8 mouse cellular contexts compared by ENCODE assay signal in genomic region chr19:46036477-46037242, GRCm38 (mm10). TPM values are rescaled to one million over a fixed set of nuclear protein-coding genes. Genes with fewer than 3 reads are reported as not detected.
DNase-seq lines count a peak whose midpoint lies in the region; ATAC-seq and TF ChIP-seq lines count a peak whose summit lies in the region.

No protein-coding gene starts in this region.

- no peaks in the 10 kb centered on the region for H3K9me3 ChIP-seq in forebrain, embryonic 12.5 days
- H3K9me3 ChIP-seq in limb, embryonic 11.5 days (ENCODE audit: control insufficient read depth, low read length), result no peaks in the 10 kb centered on the region
- no peaks in the 10 kb centered on the region for H3K9me3 ChIP-seq in neural tube, embryonic 13.5 days

- peak overlapping the region; percentile 99 for H3K9ac ChIP-seq in forebrain, embryonic 12.5 days
- peak overlapping the region; percentile 97; the same call in 1 of the 2 replicates for H3K9ac ChIP-seq in limb, embryonic 11.5 days (ENCODE audit: low read length)
- H3K9ac ChIP-seq in neural tube, embryonic 13.5 days, result peak overlapping the region; percentile 94

- H3K27me3 ChIP-seq in cerebellum, adult 2 months (ENCODE audit: control insufficient read depth, insufficient read depth, low read length), result no peaks in the 10 kb centered on the region
- H3K27me3 ChIP-seq in forebrain, embryonic 12.5 days, result no peaks in the 10 kb centered on the region
- H3K27me3 ChIP-seq in limb, embryonic 11.5 days (ENCODE audit: control insufficient read depth, insufficient read depth, low read length), result no peaks in the 10 kb centered on the region
- H3K27me3 ChIP-seq in neural tube, embryonic 13.5 days, result no peaks in the 10 kb centered on the region

- peak overlapping the region; percentile 60 for H3K4me3 ChIP-seq in cerebellum, adult 2 months (replicated peaks; ENCODE audit: insufficient read depth, low read depth, low read length)
- H3K4me3 ChIP-seq in forebrain, embryonic 12.5 days (replicated peaks), result peak overlapping the region; percentile 95
- H3K4me3 ChIP-seq in limb, embryonic 11.5 days (ENCODE audit: low read depth, low read length), result peak overlapping the region; percentile 97
- peak overlapping the region; percentile 95 for H3K4me3 ChIP-seq in neural tube, embryonic 13.5 days

- peak overlapping the region; percentile 73; the same call in 1 of the 2 replicates for H3K27ac ChIP-seq in cerebellum, adult 2 months (ENCODE audit: insufficient read depth, low read length)
- peak overlapping the region; percentile 99 for H3K27ac ChIP-seq in forebrain, embryonic 12.5 days
- H3K27ac ChIP-seq in limb, embryonic 11.5 days (replicated peaks; ENCODE audit: low read depth, low read length), result no peak overlapping the region
- H3K27ac ChIP-seq in neural tube, embryonic 13.5 days (replicated peaks), result peak overlapping the region; percentile 99

- peaks cover 32% of the 10 kb centered on the region for H3K4me1 ChIP-seq in cerebellum, adult 2 months (ENCODE audit: control insufficient read depth, insufficient read depth, low read length)
- H3K4me1 ChIP-seq in forebrain, embryonic 12.5 days, result peaks cover 49% of the 10 kb centered on the region
- peaks cover 25% of the 10 kb centered on the region for H3K4me1 ChIP-seq in limb, embryonic 11.5 days (ENCODE audit: control insufficient read depth, insufficient read depth, low read length)
- peaks cover 51% of the 10 kb centered on the region for H3K4me1 ChIP-seq in neural tube, embryonic 13.5 days (replicated peaks)

- TF ChIP-seq POLR2A in cerebellum, adult 2 months (IDR thresholded peaks at IDR 0.05; ENCODE audit: borderline replicate concordance, insufficient read depth, low read length), result no peak

- peak overlapping the region; percentile 100 for H3K4me2 ChIP-seq in forebrain, embryonic 12.5 days
- peak overlapping the region; percentile 86 for H3K4me2 ChIP-seq in limb, embryonic 11.5 days (ENCODE audit: low read depth, severe bottlenecking)
- peak overlapping the region; percentile 100 for H3K4me2 ChIP-seq in neural tube, embryonic 13.5 days

- H3K36me3 ChIP-seq in forebrain, embryonic 12.5 days (replicated peaks), result peaks cover 48% of the 10 kb centered on the region
- H3K36me3 ChIP-seq in limb, embryonic 11.5 days (ENCODE audit: control insufficient read depth, insufficient read depth, low read length), result peaks cover 43% of the 10 kb centered on the region
- H3K36me3 ChIP-seq in neural tube, embryonic 13.5 days, result peaks cover 51% of the 10 kb centered on the region

- peak; percentile 36 to 40 for DNase-seq in cerebellum, adult 2 months
- no peak for DNase-seq in cerebellum, adult 11-12 months
- peak; percentile 49 for DNase-seq in 3T3-L1 (ENCODE audit: low read depth, low spot score)
- no peak for DNase-seq in limb, embryonic 11.5 days (ENCODE audit: low spot score)
- no peak for DNase-seq in ovary, adult 18-20 months (ENCODE audit: low spot score)

- ATAC-seq in forebrain, embryonic 12.5 days (ENCODE audit: low FRiP score), result no peak
- ATAC-seq in limb, embryonic 11.5 days (ENCODE audit: insufficient number of reproducible peaks, low FRiP score, low TSS enrichment, low read depth), result no peak
- ATAC-seq in neural tube, embryonic 13.5 days (ENCODE audit: low read depth), result no peak
- ATAC-seq in activated CD4-positive, CD25-positive, alpha-beta regulatory T cell, adult 4 months, result no peak

- peak; percentile 30; the same call in 1 of the 2 replicates for TF ChIP-seq CTCF in cerebellum, adult 2 months (IDR thresholded peaks at IDR 0.05; ENCODE audit: borderline replicate concordance, insufficient read depth, low read depth, low read length)

- WGBS in cerebellum, adult 2 months, result 48% methylated on average over 13 of the region's 13 CpGs
- 70% methylated on average over 13 of the region's 13 CpGs for WGBS in forebrain, embryonic 12.5 days
- 80% methylated on average over 13 of the region's 13 CpGs for WGBS in limb, embryonic 11.5 days
- WGBS in neural tube, embryonic 13.5 days, result 67% methylated on average over 13 of the region's 13 CpGs

RNA-seq across cellular contexts. Expression of gene Pprc1, which starts 8.0 kb away (rescaled TPM):
- polyA plus RNA-seq in cerebellum, adult 2 months (2012; rRNA removed), result 16.9 and 18.1 TPM in 2 replicates
- 37.1 and 41.7 TPM in 2 replicates for polyA plus RNA-seq in forebrain, embryonic 12.5 days (2016; fragmentation: Nextera tagmentation; extraction: Ambion mirVana)
- polyA plus RNA-seq in limb, embryonic 11.5 days (2014; fragmentation: Nextera tagmentation; extraction: Ambion mirVana), result 55.2 and 55.5 TPM in 2 replicates
- polyA plus RNA-seq in neural tube, embryonic 13.5 days (2015; fragmentation: Nextera tagmentation; extraction: Ambion mirVana), result 17.1 and 25.1 TPM in 2 replicates
- 10 to 100 TPM; 13.5 to 17.5 TPM for polyA plus RNA-seq in activated CD4-positive, CD25-positive, alpha-beta regulatory T cell, adult 4 months (2017; shearing (Covaris generic))

RNA-seq across cellular contexts. Expression of gene Ldb1, which starts 8.4 kb away (rescaled TPM):
- 159 and 169 TPM in 2 replicates for polyA plus RNA-seq in cerebellum, adult 2 months (2012; rRNA removed)
- polyA plus RNA-seq in forebrain, embryonic 12.5 days (2016; fragmentation: Nextera tagmentation; extraction: Ambion mirVana), result 138 and 139 TPM in 2 replicates
- polyA plus RNA-seq in limb, embryonic 11.5 days (2014; fragmentation: Nextera tagmentation; extraction: Ambion mirVana), result 93.1 and 97.6 TPM in 2 replicates
- polyA plus RNA-seq in neural tube, embryonic 13.5 days (2015; fragmentation: Nextera tagmentation; extraction: Ambion mirVana), result 128 and 132 TPM in 2 replicates
- polyA plus RNA-seq in activated CD4-positive, CD25-positive, alpha-beta regulatory T cell, adult 4 months (2017; shearing (Covaris generic)), result 10 to 100 TPM; 42.8 to 46.3 TPM

RNA-seq across cellular contexts. Expression of gene Hps6, which starts 33.4 kb away (rescaled TPM):
- polyA plus RNA-seq in cerebellum, adult 2 months (2012; rRNA removed), result 7.2 and 8.4 TPM in 2 replicates
- 2.7 TPM in 2 replicates for polyA plus RNA-seq in forebrain, embryonic 12.5 days (2016; fragmentation: Nextera tagmentation; extraction: Ambion mirVana)
- polyA plus RNA-seq in limb, embryonic 11.5 days (2014; fragmentation: Nextera tagmentation; extraction: Ambion mirVana), result 2.7 and 3.1 TPM in 2 replicates
- 4.0 and 4.7 TPM in 2 replicates for polyA plus RNA-seq in neural tube, embryonic 13.5 days (2015; fragmentation: Nextera tagmentation; extraction: Ambion mirVana)
- 1 to 10 TPM; 1.5 to 2.9 TPM for polyA plus RNA-seq in activated CD4-positive, CD25-positive, alpha-beta regulatory T cell, adult 4 months (2017; shearing (Covaris generic))

RNA-seq across cellular contexts. Expression of gene Armh3, which starts 38.4 kb away (rescaled TPM):
- polyA plus RNA-seq in cerebellum, adult 2 months (2012; rRNA removed), result 17.7 and 18.2 TPM in 2 replicates
- polyA plus RNA-seq in forebrain, embryonic 12.5 days (2016; fragmentation: Nextera tagmentation; extraction: Ambion mirVana), result 19.3 and 20.3 TPM in 2 replicates
- 15.0 and 16.3 TPM in 2 replicates for polyA plus RNA-seq in limb, embryonic 11.5 days (2014; fragmentation: Nextera tagmentation; extraction: Ambion mirVana)
- polyA plus RNA-seq in neural tube, embryonic 13.5 days (2015; fragmentation: Nextera tagmentation; extraction: Ambion mirVana), result 24.8 and 25.0 TPM in 2 replicates
- polyA plus RNA-seq in activated CD4-positive, CD25-positive, alpha-beta regulatory T cell, adult 4 months (2017; shearing (Covaris generic)), result 1 to 10 TPM; 9.7 to 9.8 TPM

RNA-seq across cellular contexts. Expression of gene Nolc1, which starts 39.0 kb away (rescaled TPM):
- 38.8 and 38.9 TPM in 2 replicates for polyA plus RNA-seq in cerebellum, adult 2 months (2012; rRNA removed)
- polyA plus RNA-seq in forebrain, embryonic 12.5 days (2016; fragmentation: Nextera tagmentation; extraction: Ambion mirVana), result 117 and 118 TPM in 2 replicates
- 133 and 149 TPM in 2 replicates for polyA plus RNA-seq in limb, embryonic 11.5 days (2014; fragmentation: Nextera tagmentation; extraction: Ambion mirVana)
- 60.1 and 73.6 TPM in 2 replicates for polyA plus RNA-seq in neural tube, embryonic 13.5 days (2015; fragmentation: Nextera tagmentation; extraction: Ambion mirVana)
- polyA plus RNA-seq in activated CD4-positive, CD25-positive, alpha-beta regulatory T cell, adult 4 months (2017; shearing (Covaris generic)), result 10 to 100 TPM; 55.0 to 74.4 TPM

Comparison
In these comparisons a context has a peak if more than half of its experiments do, and no peak if none do; other contexts are left out.
1. DNase-seq: peak in cerebellum, adult 2 months (2 of 2) and 3T3-L1 (single experiment); none in cerebellum, adult 11-12 months (single experiment), limb, embryonic 11.5 days (single experiment) and ovary, adult 18-20 months (single experiment).
2. Peak in every context shown above with its lines, with median percentiles within 50 percentile points of each other: H3K4me3 ChIP-seq, H3K4me2 ChIP-seq and H3K9ac ChIP-seq.